Mouse (Mus musculus): Measurements from ENCODE around the gene Pcna.
"Not testable (repeated sequence)": the region's sequence is repeated elsewhere in the genome, so short reads cannot be mapped to it uniquely, and the experiment has no call there.

Pcna gene

DNA sequence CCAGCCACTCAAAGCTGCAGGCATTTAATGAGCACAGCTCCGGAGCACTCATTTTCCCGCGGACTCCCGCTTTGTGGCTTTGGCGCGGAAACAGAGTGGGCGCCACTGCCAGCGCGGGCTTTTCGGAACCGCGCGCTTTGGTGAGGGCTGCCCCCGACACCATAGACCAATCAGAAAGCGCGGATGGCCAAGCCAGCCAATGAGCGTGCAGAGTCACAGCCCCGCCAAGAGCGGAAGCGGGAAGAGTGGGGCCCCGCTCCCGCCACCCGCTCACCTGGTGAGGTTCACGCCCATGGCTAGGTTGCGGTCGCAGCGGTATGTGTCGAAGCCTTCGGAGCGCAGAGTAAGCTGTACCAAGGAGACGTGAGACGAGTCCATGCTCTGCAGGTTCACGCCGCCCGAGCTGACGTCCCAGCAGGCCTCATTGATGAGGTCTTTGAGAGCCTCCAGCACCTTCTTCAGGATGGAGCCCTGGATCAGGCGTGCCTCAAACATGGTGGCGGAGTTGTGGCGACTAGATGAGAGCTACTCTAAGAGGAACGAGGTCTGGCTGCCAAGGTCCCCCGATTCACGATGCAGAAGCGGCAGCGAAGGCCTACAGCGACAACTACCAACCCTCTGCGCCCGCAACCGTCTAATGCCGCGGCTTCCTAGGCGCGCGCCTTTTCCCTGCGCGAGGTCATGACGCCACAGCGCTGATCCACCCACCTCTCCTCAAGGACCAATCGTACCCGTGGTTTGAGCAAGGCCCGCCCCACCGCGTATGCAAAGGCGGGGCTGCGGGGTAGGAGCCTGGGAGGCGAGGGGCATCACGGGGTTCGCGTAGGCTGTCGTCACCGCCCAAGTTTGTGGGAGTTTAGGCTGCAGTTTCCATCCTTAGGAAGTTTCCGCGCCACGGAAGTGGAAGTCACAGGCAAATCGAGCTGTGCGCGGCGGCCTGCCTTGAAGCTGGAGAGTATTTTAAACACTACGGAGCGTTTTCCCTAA is at the start of gene Pcna:
Gene Pcna, minus strand, starts transcription at position 773 of the 987 bp plus-strand sequence.
- in situ Hi-C loops (cut with MboI; ENCODE audit: unreplicated experiment in 2 of 2): no loop called here

DNA sequence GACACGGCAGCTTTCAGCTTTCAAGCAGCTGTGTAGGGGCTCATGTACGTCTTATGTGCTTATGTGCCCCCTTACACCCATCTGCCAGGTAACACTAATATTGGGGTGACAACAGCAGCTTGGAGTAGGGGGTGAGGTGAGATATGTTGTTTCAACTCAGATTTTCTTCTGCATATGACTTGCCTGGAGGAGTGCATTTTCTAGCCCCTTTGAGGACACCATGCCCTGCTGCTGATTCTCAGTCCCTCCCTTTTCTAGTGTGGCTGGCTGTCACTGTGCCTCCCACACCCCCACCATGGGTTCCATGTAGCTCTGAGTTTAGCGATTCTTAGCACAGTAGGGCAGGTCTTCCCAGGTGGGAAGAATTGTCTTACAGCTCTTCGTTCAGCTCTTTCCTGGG is 48.3 kb upstream of the Pcna start:
- in situ Hi-C loops (cut with MboI; ENCODE audit: unreplicated experiment in 2 of 2): loop anchor here (5.0 kb wide), 2 partner anchors 34 to 39 kb away; partner anchors contain the start of gene Cds2 (in 1 of the 2)

DNA sequence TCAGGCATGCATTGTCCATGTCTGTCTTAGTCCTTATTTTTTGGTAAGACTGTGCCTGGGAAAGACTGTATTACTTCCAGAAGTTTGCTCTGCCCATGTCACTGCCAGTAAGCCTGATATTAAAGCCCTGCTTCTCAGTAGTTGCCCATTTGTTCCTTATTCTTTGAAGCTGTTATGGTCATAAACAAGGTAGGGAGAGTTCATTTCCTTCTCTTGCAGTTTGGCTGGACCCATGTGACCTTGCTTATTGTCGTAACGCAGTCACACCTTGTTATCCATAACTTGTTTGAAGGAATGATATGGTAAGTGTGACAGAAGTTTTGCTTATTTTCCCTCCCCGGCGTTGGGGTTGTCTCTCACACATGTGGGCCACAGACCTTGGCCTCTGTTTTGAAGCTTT is 45.1 kb upstream of the Pcna start:
- in situ Hi-C loops (cut with MboI; ENCODE audit: unreplicated experiment in 2 of 2): no loop called here

DNA sequence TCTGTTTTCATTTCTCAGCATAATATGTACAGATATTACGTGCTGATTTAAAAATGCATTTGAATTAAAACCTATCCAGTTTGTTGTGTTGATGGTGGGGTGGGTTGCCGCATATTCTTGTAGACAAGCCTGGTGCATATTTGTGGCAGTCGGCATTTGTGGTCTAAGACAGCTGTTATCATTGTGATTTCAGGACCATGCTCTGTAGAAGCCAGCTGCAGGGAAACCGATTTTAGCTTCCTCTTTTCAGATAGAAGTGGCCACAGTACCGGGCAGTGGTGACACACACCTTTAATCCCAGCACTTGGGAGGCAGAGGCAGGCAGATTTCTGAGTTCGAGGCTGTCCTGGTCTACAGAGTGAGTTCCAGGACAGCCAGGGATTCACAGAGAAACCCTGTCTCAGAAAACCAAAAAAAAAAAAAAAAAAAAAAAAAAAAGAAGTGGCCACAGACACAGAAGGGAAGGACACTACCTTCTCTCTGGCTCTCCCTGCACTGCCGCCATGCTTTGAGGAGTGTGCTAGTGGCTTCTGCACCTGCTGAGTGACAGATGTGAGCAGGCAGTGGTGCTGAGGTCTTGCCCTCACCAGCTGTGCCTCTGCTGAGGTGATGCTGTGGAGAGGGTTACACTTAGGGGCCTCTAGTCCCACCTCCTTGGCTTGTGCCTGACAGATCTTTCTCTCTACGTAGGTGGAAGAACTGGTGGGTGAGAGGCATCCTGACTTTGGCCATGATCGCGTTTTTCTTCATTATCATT is 40.8 kb upstream of the Pcna start:
- in situ Hi-C loops (cut with MboI; ENCODE audit: unreplicated experiment in 2 of 2): no loop called here

DNA sequence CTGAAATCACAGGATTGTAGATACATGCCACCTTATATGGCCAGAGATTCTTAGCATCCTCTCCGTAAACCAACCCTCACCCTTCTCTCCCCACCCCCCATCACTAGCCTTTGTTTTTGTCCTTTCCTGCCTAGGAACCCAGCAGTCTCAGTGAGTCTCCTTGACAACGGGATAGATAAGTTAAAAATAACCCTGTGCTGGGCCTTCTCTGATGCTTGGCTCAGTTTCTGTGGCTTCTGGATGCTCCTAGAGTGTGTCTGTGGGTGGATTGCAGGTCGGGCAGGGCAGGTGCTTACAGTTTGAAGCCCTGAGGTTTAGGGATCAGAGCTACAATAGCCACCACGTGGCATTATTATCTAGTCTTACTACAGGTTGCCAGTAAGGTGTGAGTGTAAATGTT is 39.0 kb upstream of the Pcna start:
- in situ Hi-C loops (cut with MboI; ENCODE audit: unreplicated experiment in 2 of 2): no loop called here

DNA sequence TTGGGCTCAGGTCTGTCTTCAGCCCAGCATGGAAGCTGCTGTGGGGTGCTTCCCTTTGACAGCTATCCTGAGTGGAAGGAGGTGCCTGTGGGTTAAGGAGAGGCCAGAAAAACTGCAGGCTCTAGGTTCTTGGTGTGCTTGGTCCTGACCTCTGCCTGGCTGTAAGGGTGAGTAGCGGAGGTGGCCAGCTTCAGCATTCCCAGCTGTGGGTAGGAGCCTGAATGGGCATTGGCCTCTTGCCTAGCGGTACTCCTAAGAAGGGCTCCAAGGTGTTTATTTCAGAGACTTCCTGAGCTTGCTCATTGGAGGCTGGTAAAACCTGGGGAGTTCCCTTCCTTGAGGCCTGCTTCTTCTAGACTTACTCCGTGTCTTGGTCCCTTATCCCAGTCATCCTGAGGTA is 38.2 kb upstream of the Pcna start:
- in situ Hi-C loops (cut with MboI; ENCODE audit: unreplicated experiment in 2 of 2): no loop called here

DNA sequence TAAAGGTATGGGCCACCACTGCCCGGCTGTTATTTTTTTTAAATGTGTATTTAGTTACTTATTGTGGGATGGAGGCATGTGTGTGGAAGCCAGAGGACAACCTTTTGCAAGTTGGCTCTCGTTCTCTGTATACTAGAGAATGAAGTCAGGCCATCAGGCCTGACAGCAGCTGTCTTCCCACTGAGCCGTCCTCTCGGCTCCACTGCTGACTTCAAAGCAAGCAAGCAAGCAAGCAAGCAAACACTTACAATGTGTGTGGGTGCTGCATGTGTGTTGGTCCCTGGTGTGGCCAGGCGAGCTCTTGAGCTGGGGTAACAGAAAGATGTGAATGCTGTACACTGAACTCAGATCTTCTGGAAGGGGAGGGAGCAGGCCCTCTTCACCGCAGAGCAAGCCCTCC is 37.7 kb upstream of the Pcna start:
- in situ Hi-C loops (cut with MboI; ENCODE audit: unreplicated experiment in 2 of 2): no loop called here

DNA sequence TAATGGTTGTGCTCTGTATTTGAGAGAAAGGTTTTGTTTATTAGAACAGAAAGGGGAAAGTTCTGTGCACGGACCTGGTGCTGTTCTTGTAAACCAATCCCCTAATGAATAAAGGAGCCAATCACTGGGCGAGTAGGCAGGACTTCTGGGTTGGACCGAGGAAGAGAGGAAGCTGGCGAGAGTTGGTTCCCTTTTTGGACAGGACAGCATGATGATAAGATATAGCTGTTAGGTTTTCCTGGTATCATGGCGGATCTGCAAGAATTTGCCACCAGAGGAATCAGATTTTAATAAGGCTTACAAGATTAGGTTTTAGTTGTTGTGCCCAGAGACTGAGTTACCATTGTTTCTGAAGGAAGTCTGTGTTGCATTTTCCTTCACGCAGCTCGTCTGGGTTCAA is 36.1 kb upstream of the Pcna start:
- in situ Hi-C loops (cut with MboI; ENCODE audit: unreplicated experiment in 2 of 2): not testable (repeated sequence)

DNA sequence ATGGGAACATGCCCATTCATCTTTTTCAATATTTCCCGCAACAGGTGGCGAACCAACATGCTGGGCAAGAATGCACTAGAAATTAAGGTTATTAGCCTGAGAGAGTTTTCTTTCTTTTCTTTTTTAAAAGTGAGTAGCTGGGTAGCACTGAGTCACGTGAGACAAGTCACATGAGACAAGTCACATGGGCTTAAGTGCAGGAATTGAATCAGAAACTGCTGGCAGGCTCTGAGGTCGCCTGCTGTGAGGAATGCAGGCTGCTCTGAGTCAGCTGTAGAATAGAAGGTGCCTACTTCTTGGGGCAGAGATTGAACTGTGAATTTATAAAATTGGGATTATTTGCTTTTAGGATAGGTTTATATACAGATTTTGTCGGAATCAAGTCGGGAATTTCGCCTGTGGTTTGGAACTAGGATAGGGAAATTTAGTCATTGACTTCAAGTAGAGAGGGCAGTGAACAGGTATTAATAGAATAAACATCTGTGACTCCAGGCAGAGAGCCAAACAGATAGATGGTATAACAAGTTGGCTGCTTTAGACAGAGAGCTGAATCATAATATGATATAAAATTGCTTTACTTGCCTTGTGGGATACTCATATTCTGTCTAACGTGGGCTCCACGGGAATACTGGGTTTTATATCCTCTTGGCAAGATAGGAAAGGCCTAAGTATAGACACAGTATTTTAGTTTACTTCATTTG is 33.4 kb upstream of the Pcna start:
- in situ Hi-C loops (cut with MboI; ENCODE audit: unreplicated experiment in 2 of 2): no loop called here

DNA sequence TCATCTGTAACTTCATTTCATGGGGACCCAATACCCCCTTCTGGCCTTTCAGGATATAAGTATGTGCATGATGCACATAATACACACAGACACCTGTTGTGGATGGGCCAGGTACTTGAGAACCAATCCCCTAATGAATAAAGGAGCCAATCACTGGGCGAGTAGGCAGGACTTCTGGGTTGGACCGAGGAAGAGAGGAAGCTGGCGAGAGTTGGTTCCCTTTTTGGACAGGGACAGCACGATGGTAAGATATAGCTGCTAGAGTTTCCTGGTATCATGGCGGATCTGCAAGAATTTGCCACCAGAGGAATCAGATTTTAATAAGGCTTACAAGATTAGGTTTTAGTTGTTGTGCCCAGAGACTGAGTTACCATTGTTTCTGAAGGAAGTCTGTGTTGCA is 32.6 kb upstream of the Pcna start:
- in situ Hi-C loops (cut with MboI; ENCODE audit: unreplicated experiment in 2 of 2): not testable (repeated sequence)

DNA sequence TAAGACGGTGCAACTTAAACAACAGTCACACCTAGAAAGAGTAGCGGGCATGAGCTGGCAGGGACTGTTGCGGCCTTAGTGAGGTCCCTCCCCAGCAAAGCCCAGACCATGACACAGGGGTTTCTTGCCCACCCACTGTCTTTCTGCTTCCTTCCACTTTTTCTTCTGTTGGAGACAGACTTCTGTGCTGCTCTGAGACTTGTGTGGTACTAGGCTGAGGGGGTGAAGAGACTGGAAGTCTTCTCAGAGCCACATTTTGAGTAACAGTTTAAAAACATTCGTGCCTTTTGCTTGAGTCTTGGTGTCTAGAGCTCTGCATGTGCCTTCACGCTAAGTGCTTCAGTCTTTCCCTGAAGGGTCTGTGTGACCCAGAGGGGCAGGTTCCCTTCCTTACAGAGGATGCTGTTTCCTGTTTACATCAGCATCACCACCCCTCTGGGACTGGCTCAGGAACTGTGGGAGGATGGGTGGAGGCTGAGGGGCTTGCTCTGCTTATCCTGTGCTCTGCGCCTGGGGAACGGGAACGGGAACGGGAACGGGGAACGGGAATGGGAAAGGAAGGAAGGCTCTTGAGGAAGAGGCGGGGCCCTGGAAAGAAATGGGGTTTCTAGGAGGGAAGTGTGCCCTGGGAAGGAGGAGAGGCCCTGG is 31.5 kb upstream of the Pcna start:
- in situ Hi-C loops (cut with MboI; ENCODE audit: unreplicated experiment in 2 of 2): no loop called here

DNA sequence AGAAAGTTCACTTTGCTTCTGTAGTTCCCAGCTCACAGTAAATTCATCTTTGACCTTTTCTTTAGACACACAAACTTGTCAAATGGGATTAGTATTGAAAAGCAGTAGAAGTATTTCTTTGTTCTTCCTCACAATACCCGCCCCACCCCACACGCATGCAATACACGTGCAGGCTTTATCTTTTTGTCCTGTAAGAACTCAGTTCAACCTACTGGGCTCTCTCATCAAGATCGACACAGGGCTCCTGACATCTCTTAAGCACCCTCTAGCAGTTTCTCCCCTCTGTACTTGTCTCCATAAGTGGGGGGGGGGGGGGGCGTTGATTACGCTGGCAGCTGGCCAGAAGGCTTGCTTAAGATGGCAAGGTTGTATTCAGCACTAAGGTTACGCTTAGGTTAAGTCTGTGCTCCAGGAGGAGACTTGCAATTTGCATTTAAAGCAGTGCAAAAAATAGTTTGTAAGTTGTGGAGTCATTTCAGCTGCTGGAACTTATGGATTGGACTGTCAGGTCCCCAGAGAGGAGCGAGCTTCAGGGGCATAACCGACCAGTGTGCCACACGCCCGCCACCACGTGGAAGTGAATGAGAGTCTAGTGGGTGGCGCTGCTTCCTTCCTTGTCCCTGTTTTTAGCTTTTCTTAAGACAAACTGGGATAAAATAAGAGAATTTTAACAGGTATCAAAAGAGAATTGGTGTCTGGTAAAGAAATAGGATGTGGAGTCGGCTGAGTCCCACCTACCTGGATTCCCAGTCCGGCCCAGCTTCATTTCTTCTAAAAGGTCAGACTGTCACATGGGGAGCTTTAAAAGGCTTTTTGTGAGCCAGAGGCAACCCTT is 30.3 kb upstream of the Pcna start:
- in situ Hi-C loops (cut with MboI; ENCODE audit: unreplicated experiment in 2 of 2): no loop called here

DNA sequence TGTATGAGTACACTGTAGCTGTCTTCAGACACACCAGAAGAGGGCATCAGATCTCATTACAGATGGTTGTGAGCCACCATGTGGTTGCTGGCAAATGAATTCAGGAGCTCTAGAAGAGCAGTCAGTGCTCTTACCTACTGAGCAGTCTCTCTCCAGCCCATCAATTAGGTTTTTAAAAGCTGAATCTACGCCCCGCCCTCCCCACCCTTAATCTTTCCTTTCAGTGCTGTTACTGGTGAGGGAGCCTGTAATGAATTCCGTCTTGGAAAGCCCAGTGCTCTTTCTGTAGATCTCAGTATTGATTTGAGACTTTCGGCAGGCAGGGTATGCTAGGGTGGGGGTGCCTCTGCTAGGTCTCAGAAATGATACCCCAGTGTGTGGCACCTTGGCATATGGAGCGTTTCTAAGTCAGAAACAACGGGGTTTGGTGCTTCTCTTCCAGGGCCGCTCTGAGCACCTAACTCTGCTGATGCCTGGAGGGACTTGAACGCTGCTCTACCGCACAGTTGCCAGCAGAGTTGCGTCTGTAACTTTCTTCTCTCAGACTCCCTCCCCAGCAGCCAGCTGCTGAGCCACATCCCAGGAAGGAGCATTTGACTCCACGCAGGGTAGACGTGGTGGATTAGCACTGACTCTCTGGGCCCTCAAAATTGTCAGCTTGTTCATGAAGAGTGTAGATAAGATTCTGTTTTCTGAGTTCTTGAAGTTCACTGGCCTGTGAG is 29.5 kb upstream of the Pcna start:
- in situ Hi-C loops (cut with MboI; ENCODE audit: unreplicated experiment in 2 of 2): no loop called here

DNA sequence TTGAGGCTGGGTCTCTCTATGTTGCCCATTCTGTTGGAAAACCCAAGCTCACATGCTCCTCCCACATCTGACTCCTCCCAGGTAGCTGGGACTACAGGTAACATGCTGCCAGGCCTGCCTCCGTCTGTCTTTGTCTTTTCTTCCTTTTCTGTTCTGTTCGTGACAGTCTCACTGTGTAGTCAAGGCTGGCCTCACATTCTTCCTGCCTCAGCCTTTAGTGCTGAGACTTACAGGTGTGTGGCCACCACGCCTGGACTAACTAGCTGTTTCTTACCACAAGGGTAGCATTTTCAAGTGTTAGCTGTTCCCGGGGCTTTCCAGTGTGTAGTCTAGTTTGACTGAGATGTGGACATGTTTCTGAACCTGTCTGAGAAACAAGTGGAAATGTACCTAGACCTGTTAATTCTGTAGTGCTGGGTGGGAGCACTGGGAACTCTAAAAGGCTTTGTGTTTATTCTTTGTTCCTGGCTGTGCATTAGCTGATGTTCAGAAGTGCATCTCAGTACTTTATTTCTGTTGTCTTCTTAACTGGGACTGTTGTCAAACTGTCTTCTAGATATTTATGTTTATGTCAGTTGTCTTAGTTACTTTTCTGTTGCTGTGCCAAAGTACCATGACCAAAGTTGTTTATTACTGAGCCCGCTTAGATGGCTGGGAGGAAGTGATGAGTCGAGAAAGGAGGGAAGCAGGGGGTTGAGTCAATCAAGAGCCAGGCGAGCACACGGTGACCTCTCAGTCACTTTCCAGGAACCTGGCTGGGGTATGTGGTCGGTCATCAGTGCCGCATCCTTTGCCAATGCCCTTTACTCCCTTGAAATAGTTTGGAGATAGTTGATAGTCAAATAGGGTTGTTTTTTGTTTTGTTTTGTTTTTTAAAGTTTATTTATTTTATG is 28.7 kb upstream of the Pcna start:
- in situ Hi-C loops (cut with MboI; ENCODE audit: unreplicated experiment in 2 of 2): no loop called here

DNA sequence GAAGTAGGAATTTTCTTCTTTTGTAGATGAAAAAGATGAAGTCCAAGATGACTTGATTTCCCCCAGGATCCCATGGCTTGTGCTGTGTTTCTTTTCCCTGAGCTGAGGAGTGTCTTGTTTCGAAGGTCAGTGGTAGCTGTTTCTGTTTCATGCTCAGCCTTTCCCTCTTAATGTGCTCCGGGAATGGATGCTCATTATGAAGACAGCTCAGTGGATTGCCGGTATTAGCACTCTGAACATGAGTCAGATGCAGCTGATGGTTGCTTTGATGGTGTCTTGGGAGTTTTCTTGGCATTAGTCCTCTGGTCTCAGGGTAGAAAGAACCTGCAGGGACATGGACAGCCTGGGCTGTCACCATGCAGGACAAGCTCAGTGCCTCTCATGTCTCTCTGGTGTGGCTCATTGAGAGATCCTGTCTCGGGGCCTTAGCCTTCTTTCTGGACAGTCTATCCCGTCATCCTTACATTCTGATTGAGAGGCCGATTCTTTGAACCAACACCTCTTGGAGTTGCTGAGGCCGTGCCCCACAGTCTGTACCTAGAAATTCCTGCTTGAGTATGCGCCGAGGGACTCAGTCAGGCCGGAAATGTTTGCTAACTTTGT is 27.5 kb upstream of the Pcna start:
- in situ Hi-C loops (cut with MboI; ENCODE audit: unreplicated experiment in 2 of 2): no loop called here

DNA sequence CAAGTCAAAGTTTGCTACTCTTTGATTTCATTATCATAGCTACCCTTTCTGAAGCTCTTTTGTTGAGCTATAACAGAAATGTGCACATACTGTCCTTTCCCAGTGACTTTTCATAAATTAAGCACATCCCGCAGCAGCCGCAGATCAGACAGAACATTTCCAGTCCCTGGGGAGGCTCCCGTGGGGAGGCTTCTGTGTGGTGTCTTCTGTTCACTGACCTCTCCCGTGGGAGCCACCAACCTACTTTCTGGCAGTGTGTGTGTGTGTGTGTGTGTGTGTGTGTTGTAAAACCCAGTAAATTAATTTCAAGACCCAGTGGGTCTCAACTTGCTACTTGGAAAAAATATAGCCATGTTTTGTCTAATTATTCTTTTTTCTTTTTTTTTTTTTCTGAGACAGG is 26.9 kb upstream of the Pcna start:
- in situ Hi-C loops (cut with MboI; ENCODE audit: unreplicated experiment in 2 of 2): no loop called here

DNA sequence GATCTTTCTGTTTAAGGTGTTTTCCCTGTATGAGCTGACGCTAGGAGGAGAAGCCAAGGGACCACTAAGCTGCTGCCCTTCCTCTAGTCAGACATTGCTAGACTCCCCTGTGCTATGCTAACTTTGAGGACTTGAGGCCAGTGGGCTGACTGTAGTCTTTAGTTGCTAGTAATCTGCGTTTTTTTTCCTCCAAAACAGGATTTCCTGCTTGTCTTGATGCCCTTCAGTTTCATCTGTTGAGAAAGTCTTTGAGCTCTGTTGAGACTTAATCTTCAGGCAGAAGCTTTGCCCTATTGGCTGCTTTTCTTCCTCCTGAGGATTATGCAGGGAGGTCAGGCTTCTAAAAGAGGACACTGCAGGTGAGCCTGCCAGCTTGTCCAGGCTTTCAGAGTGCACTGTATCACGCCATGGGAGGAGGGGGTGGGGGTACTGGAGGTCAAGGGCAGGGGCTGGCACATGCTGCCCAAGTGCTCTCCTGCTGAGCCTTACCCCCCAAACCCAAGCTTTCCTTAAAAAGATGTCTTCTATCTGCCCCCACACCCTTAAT is 26.3 kb upstream of the Pcna start:
- in situ Hi-C loops (cut with MboI; ENCODE audit: unreplicated experiment in 2 of 2): no loop called here

Data from v-Abl transformed pro-B cells (cell line).